Mouse (Mus musculus) testis, adult 2 months (tissue): ENCODE data around the gene Wdr64. TPM values are rescaled to one million over a fixed set of nuclear protein-coding genes. Genes with fewer than 3 reads are reported as not detected.

Experiments used
- H3K27ac ChIP-seq: fragments of 200-500 bp; 2 replicates; pipeline ENCODE4 v1.5.1; 2012; ENCODE audit warnings: low read depth, low read length; ENCODE audit not compliant: control insufficient read depth, insufficient read depth
- H3K27me3 ChIP-seq: fragments of 200-500 bp; 2 replicates; pipeline ENCODE4 v1.6.1; 2012; ENCODE audit warnings: mild to moderate bottlenecking, low read length, moderate library complexity; ENCODE audit not compliant: control insufficient read depth, insufficient read depth
- H3K36me3 ChIP-seq: fragments of 200-500 bp; 2 replicates; pipeline ENCODE4 v1.6.1; 2012; ENCODE audit warnings: mild to moderate bottlenecking, low read length; ENCODE audit not compliant: control insufficient read depth, insufficient read depth
- H3K4me1 ChIP-seq: fragments of 200-500 bp; 2 replicates; pipeline ENCODE4 v1.6.1; 2012; ENCODE audit warnings: low read length; ENCODE audit not compliant: control insufficient read depth, insufficient read depth
- H3K4me3 ChIP-seq: fragments of 200-500 bp; 2 replicates; pipeline ENCODE4 v1.5.1; 2012; ENCODE audit warnings: low read depth, mild to moderate bottlenecking, low read length, moderate library complexity, mixed read lengths; ENCODE audit not compliant: control insufficient read depth
- CTCF ChIP-seq: fragments of 200-500 bp; IDR thresholded peaks from 2 replicates; pipeline ENCODE4 v1.5.1; 2012; ENCODE audit warnings: low read depth, mild to moderate bottlenecking, inconsistent platforms, low read length, moderate library complexity; ENCODE audit not compliant: control insufficient read depth, insufficient read depth, insufficient replicate concordance
- POLR2A ChIP-seq: fragments of 200-500 bp; IDR thresholded peaks from 2 replicates; pipeline ENCODE4 v1.6.1; 2012; ENCODE audit warnings: low read depth, mild to moderate bottlenecking, inconsistent platforms, low read length, moderate library complexity; ENCODE audit not compliant: control insufficient read depth
- polyA plus RNA-seq: library from polyadenylated mRNA; depleted of rRNA; stranded (reverse); fragments of >200 nt; gene quantifications from 2 replicates; pipeline ENCODE4 v1.2.3, GENCODE M21; 2012

Wdr64 gene
- polyA plus RNA-seq, 1 experiment = 76.1 TPM

GRCm38 (mm10) chr1:175693429-175693960 is 4.9 kb upstream of the Wdr64 start:
- 0 out of 2 replicates have a peak, but pooled peaks cover 2% of the 10 kb centered on the region for H3K4me1 ChIP-seq
- no peaks in the 10 kb centered on the region for H3K27me3 ChIP-seq
- H3K27ac ChIP-seq = no peak overlapping the region
- H3K36me3 ChIP-seq = no peaks in the 10 kb centered on the region
- peak overlapping the region; percentile 95 for H3K4me3 ChIP-seq
- TF ChIP-seq POLR2A (no peak), CTCF (no peak)

- TF ChIP-seq POLR2A = no peak
- TF ChIP-seq CTCF = no peak
- H3K36me3 ChIP-seq = no peaks in the 10 kb centered on the region
- no peak overlapping the region for H3K27ac ChIP-seq
- peak overlapping the region; percentile 32; the same call in 1 of the 2 replicates for H3K4me3 ChIP-seq
- no peaks in the 10 kb centered on the region for H3K27me3 ChIP-seq
- no peaks in the 10 kb centered on the region for H3K4me1 ChIP-seq
These were observed 982 bp downstream of the Wdr64 start for GRCm38 (mm10) chr1:175699375-175699774.

GRCm38 (mm10) chr1:175699796-175700195 is 1.4 kb downstream of the Wdr64 start:
- Histone ChIP-seq H3K4me3 (peak overlapping the region; percentile 32), H3K27me3 (no peaks in the 10 kb centered on the region), H3K4me1 (no peaks in the 10 kb centered on the region), H3K27ac (no peak overlapping the region), H3K36me3 (no peaks in the 10 kb centered on the region)
- TF ChIP-seq POLR2A (no peak), CTCF (no peak)

GRCm38 (mm10) chr1:175701145-175701544 is 2.8 kb downstream of the Wdr64 start:
- Histone ChIP-seq H3K36me3 (no peaks in the 10 kb centered on the region), H3K27ac (no peak overlapping the region), H3K4me1 (no peaks in the 10 kb centered on the region), H3K27me3 (no peaks in the 10 kb centered on the region), H3K4me3 (peak overlapping the region; percentile 20; the same call in 1 of the 2 replicates)
- TF ChIP-seq CTCF (no peak), POLR2A (no peak)

GRCm38 (mm10) chr1:175707599-175707998 is 9.2 kb downstream of the Wdr64 start:
- Histone ChIP-seq H3K27me3 (no peaks in the 10 kb centered on the region), H3K27ac (no peak overlapping the region), H3K36me3 (no peaks in the 10 kb centered on the region), H3K4me3 (no peak overlapping the region), H3K4me1 (no peaks in the 10 kb centered on the region)
- TF ChIP-seq POLR2A = no peak

GRCm38 (mm10) chr1:175708013-175708412 is 9.6 kb downstream of the Wdr64 start:
- H3K36me3 ChIP-seq = no peaks in the 10 kb centered on the region
- H3K4me3 ChIP-seq = no peak overlapping the region
- H3K4me1 ChIP-seq = no peaks in the 10 kb centered on the region
- no peak overlapping the region for H3K27ac ChIP-seq
- TF ChIP-seq CTCF = no peak
- no peak for TF ChIP-seq POLR2A
- H3K27me3 ChIP-seq = no peaks in the 10 kb centered on the region

- H3K27ac ChIP-seq = no peak overlapping the region
- H3K36me3 ChIP-seq = no peaks in the 10 kb centered on the region
- no peak overlapping the region for H3K4me3 ChIP-seq
These were observed 14.0 kb downstream of the Wdr64 start for GRCm38 (mm10) chr1:175712338-175712909.

GRCm38 (mm10) chr1:175716832-175717231 is 18.4 kb downstream of the Wdr64 start:
- no peak for TF ChIP-seq POLR2A
- TF ChIP-seq CTCF = no peak
- no peaks in the 10 kb centered on the region for H3K27me3 ChIP-seq
- H3K4me3 ChIP-seq = no peak overlapping the region
- no peaks in the 10 kb centered on the region for H3K36me3 ChIP-seq
- H3K4me1 ChIP-seq = no peaks in the 10 kb centered on the region; the same call in 1 of the 2 replicates
- H3K27ac ChIP-seq = no peak overlapping the region

More at GRCm38 (mm10) chr1:175712338-175712909, 14.0 kb downstream of the Wdr64 start:
- no peaks in the 10 kb centered on the region for H3K4me1 ChIP-seq
- TF ChIP-seq POLR2A (no peak), CTCF (no peak)
- H3K27me3 ChIP-seq = no peaks in the 10 kb centered on the region
